Mouse (Mus musculus) MEL (cell line): ENCODE measurements around the gene Gpn2. TPM values are rescaled to one million over a fixed set of nuclear protein-coding genes. Genes with fewer than 3 reads are reported as not detected.

Source experiments
- DNase-seq: peaks from one replicate; pipeline ENCODE4 v3.0.0; 2011; ENCODE audit warnings: low read depth, low spot score
- H3K27ac ChIP-seq: 2 replicates; pipeline ENCODE4 v1.5.1; 2012; ENCODE audit warnings: low read depth, mild to moderate bottlenecking, control low read depth, low read length, moderate library complexity; ENCODE audit not compliant: control insufficient read depth
- H3K27me3 ChIP-seq, 2 experiments: fragments of 150-350 bp in 1 of 2; sonication (generic) in 1 of 2; 2 replicates each; pipeline ENCODE4 v1.6.1; 2012; ENCODE audit warnings: low read length in 2 of 2, mild to moderate bottlenecking in 2 of 2, improper control_type of control experiment in 1 of 2, moderate library complexity in 1 of 2; ENCODE audit not compliant: insufficient read depth in 2 of 2, control insufficient read depth in 1 of 2
- H3K36me3 ChIP-seq, 2 experiments: 2 replicates each; pipeline ENCODE4 v1.6.1; 2012 to 2014; ENCODE audit warnings: low read length in 2 of 2, improper control_type of control experiment in 1 of 2, inconsistent platforms in 1 of 2, mild to moderate bottlenecking in 1 of 2; ENCODE audit not compliant: insufficient read depth in 2 of 2, control insufficient read depth in 1 of 2
- H3K4me1 ChIP-seq, 2 experiments: fragments of 150-350 bp in 1 of 2; sonication (generic) in 1 of 2; 2 replicates each; pipeline ENCODE4 v1.6.1; 2012; ENCODE audit warnings: low read length in 2 of 2, improper control_type of control experiment in 1 of 2, mild to moderate bottlenecking in 1 of 2; ENCODE audit not compliant: insufficient read depth in 2 of 2, control insufficient read depth in 1 of 2
- H3K4me3 ChIP-seq, 2 experiments: fragments of 150-350 bp in 1 of 2; sonication (generic) in 1 of 2; 2 replicates each; pipeline ENCODE4 v1.5.1; 2012; ENCODE audit warnings: low read depth in 2 of 2, low read length in 2 of 2, mild to moderate bottlenecking in 2 of 2, moderate library complexity in 2 of 2, control low read depth in 1 of 2, improper control_type of control experiment in 1 of 2; ENCODE audit not compliant: control insufficient read depth in 1 of 2, insufficient read depth in 1 of 2
- H3K79me2 ChIP-seq: 2 replicates; pipeline ENCODE4 v1.6.1; 2012; ENCODE audit warnings: mild to moderate bottlenecking, low read length, moderate library complexity; ENCODE audit not compliant: control insufficient read depth, poor library complexity, insufficient read depth
- H3K9ac ChIP-seq: 2 replicates; pipeline ENCODE4 v1.6.1; 2012; ENCODE audit warnings: low read depth, mild to moderate bottlenecking, control low read depth, low read length, moderate library complexity; ENCODE audit not compliant: control insufficient read depth, poor library complexity, severe bottlenecking
- H3K9me3 ChIP-seq: fragments of 150-350 bp; sonication (generic); replicated peaks from 2 replicates; pipeline ENCODE4 v1.6.1; 2012; ENCODE audit warnings: mild to moderate bottlenecking, low read length, improper control_type of control experiment, moderate library complexity; ENCODE audit not compliant: insufficient read depth
- CHD1 ChIP-seq: IDR thresholded peaks from 2 replicates; pipeline ENCODE4 v1.6.1; 2012; ENCODE audit warnings: low read depth, mild to moderate bottlenecking, inconsistent platforms, low read length, improper control_type of control experiment
- HCFC1 ChIP-seq: IDR thresholded peaks from 2 replicates; pipeline ENCODE4 v1.6.1; 2012; ENCODE audit warnings: low read depth, mild to moderate bottlenecking, inconsistent platforms, low read length, improper control_type of control experiment, moderate library complexity
- MXI1 ChIP-seq: IDR thresholded peaks from 2 replicates; pipeline ENCODE4 v1.6.1; 2011; ENCODE audit warnings: mild to moderate bottlenecking, low read depth, low read length, improper control_type of control experiment
- NELFE ChIP-seq: IDR thresholded peaks from 2 replicates; pipeline ENCODE4 v1.6.1; 2011; ENCODE audit warnings: low read depth, low read length, improper control_type of control experiment
- TAL1 ChIP-seq: IDR thresholded peaks from 2 replicates; pipeline ENCODE4 v1.6.1; 2012; ENCODE audit warnings: mild to moderate bottlenecking, inconsistent platforms, low read length, moderate library complexity, mixed read lengths
- USF2 ChIP-seq, 2 experiments: IDR thresholded peaks; 2 replicates each; pipeline ENCODE4 v1.6.1; 2011 to 2012; ENCODE audit warnings: improper control_type of control experiment in 2 of 2, low read length in 2 of 2, borderline replicate concordance in 1 of 2, inconsistent platforms in 1 of 2, low read depth in 1 of 2, mild to moderate bottlenecking in 1 of 2; ENCODE audit not compliant: insufficient read depth in 1 of 2
- ZNF384 ChIP-seq: IDR thresholded peaks from 2 replicates; pipeline ENCODE4 v1.6.1; 2012; ENCODE audit warnings: low read depth, mild to moderate bottlenecking, inconsistent platforms, low read length, improper control_type of control experiment
- polyA plus RNA-seq, 2 experiments: library from polyadenylated mRNA; stranded (reverse) in 1 of 2; unstranded in 1 of 2; fragments of >175 nt in 1 of 2; fragments of >200 nt in 1 of 2; gene quantifications; 2 replicates each; pipeline versions ENCODE4 v1.2.1 to v1.2.4; 2012; ENCODE audit warnings: low replicate concordance in 2 of 2, low read depth in 1 of 2; ENCODE audit not compliant: insufficient read length in 2 of 2, insufficient read depth in 1 of 2, missing spikeins in 1 of 2
- total RNA-seq: library from RNA; depleted of rRNA; stranded (reverse); fragments of 300-350 nt; gene quantifications from 2 replicates; pipeline ENCODE4 v1.2.3, GENCODE M21; 2012; rRNA removed

Gene Gpn2
- total and polyA plus RNA-seq, 3 experiments, result 28.6 to 43.3 TPM; not detected in 1

- no peak for TF ChIP-seq USF2 (IDR thresholded peaks at IDR 0.05; ENCODE audit: borderline replicate concordance in 1 of 2, insufficient read depth in 1 of 2, low read depth in 1 of 2, low read length in 2 of 2)
- TF ChIP-seq MXI1, result no peak
- TF ChIP-seq CHD1, result no peak
Observed at GRCm38 (mm10) chr4:133633332-133634042, 49.3 kb downstream of the Gpn2 start (continued).

GRCm38 (mm10) chr4:133634043-133634410 is 49.9 kb downstream of the Gpn2 start:
- DNase-seq, result peak; percentile 64
- Histone ChIP-seq H3K9me3 (no peaks in the 10 kb centered on the region), H3K4me3 (peak overlapping the region; percentile 49 to 85; a peak in 3 of 4 replicates), H3K9ac (peak overlapping the region; percentile 65), H3K4me1 (peaks cover 3 to 15% of the 10 kb centered on the region in 2 experiments; a peak in 3 of 4 replicates), H3K27ac (0 out of 2 replicates have a peak overlapping the region, but pooled peaks have one; percentile 4), H3K36me3 (peaks cover 0 to 6% of the 10 kb centered on the region in 2 experiments; a peak in 2 of 4 replicates), H3K27me3 (no peaks in the 10 kb centered on the region), H3K79me2 (peaks cover 8% of the 10 kb centered on the region)
- TF ChIP-seq NELFE (no peak), ZNF384 (no peak), HCFC1 (no peak), TAL1 (no peak)

Other genes starting within 250 kb of the Gpn2 start
- gene Wdtc1, start 230.9 kb upstream of the Gpn2 start, total RNA-seq, result 12.5 and 13.2 TPM in 2 replicates
- gene Wdtc1, start 230.9 kb upstream of the Gpn2 start, polyA plus RNA-seq, result 10 to 100 TPM in 1 of 2 experiments, not detected in 1; 35.3 TPM
- gene Slc9a1, start 214.7 kb upstream of the Gpn2 start, total RNA-seq, result 2.8 and 3.1 TPM in 2 replicates
- gene Slc9a1, start 214.7 kb upstream of the Gpn2 start, polyA plus RNA-seq, result 10 to 100 TPM in 1 of 2 experiments, not detected in 1; 14.0 TPM
- gene Tent5b, start 104.2 kb upstream of the Gpn2 start, total RNA-seq, result 3.5 and 3.6 TPM in 2 replicates
- 1 to 10 TPM in 1 of 2 experiments, not detected in 1; 2.5 TPM for gene Tent5b, start 104.2 kb upstream of the Gpn2 start, polyA plus RNA-seq
- 0.92 and 1.6 TPM in 2 replicates for gene Trnp1, start 85.8 kb upstream of the Gpn2 start, total RNA-seq
- 1 to 10 TPM in 1 of 2 experiments, not detected in 1; 1.6 TPM for gene Trnp1, start 85.8 kb upstream of the Gpn2 start, polyA plus RNA-seq
- gene Kdf1, start 65.4 kb upstream of the Gpn2 start, total RNA-seq, result 0.12 TPM in 1 of 2 replicates, not detected in the other
- gene Kdf1, start 65.4 kb upstream of the Gpn2 start, polyA plus RNA-seq, result under 1 TPM in 1 of 2 experiments, not detected in 1; 0.04 TPM
- gene Nudc, start 38.4 kb upstream of the Gpn2 start, total RNA-seq, result 504 and 516 TPM in 2 replicates
- 100 to 1,000 TPM in 1 of 2 experiments, not detected in 1; 732 TPM for gene Nudc, start 38.4 kb upstream of the Gpn2 start, polyA plus RNA-seq
- not detected in 2 replicates for gene Nr0b2, start 31.0 kb upstream of the Gpn2 start, total RNA-seq
- gene Nr0b2, start 31.0 kb upstream of the Gpn2 start, polyA plus RNA-seq, result under 1 TPM in 1 of 2 experiments, not detected in 1; 0.10 TPM
- gene Gpatch3, start 9.6 kb upstream of the Gpn2 start, total RNA-seq, result 9.8 and 11.0 TPM in 2 replicates
- 10 to 100 TPM in 1 of 2 experiments, not detected in 1; 16.5 TPM for gene Gpatch3, start 9.6 kb upstream of the Gpn2 start, polyA plus RNA-seq
- 0.12 and 0.13 TPM in 2 replicates for gene Sfn, start 17.8 kb downstream of the Gpn2 start, total RNA-seq
- gene Sfn, start 17.8 kb downstream of the Gpn2 start, polyA plus RNA-seq, result under 1 TPM in 1 of 2 experiments, not detected in 1; 0.19 TPM
- 6.7 and 6.9 TPM in 2 replicates for gene Zdhhc18, start 65.8 kb downstream of the Gpn2 start, total RNA-seq
- 10 to 100 TPM in 1 of 2 experiments, not detected in 1; 15.6 TPM for gene Zdhhc18, start 65.8 kb downstream of the Gpn2 start, polyA plus RNA-seq
- 7.9 and 8.5 TPM in 2 replicates for gene Pigv, start 88.3 kb downstream of the Gpn2 start, total RNA-seq
- 10 to 100 TPM in 1 of 2 experiments, not detected in 1; 12.0 TPM for gene Pigv, start 88.3 kb downstream of the Gpn2 start, polyA plus RNA-seq
- 18.1 and 22.7 TPM in 2 replicates for gene Arid1a, start 172.4 kb downstream of the Gpn2 start, total RNA-seq
- gene Arid1a, start 172.4 kb downstream of the Gpn2 start, polyA plus RNA-seq, result 10 to 100 TPM; 70.6 to 83.3 TPM